Mouse (Mus musculus) C2C12 (cell line): ENCODE measurements around the gene Psph. TPM values are rescaled to one million over a fixed set of nuclear protein-coding genes. Genes with fewer than 3 reads are reported as not detected.
"Not testable (repeated sequence)": the region's sequence is repeated elsewhere in the genome, so short reads cannot be mapped to it uniquely, and the experiment has no call there.

Experiments
- H3K27me3 ChIP-seq: one replicate; pipeline ENCODE4 v1.6.1; 2011; ENCODE audit not compliant: control insufficient read depth, insufficient read depth, insufficient read length
- H3K36me3 ChIP-seq: one replicate; pipeline ENCODE4 v1.6.1; 2011; ENCODE audit not compliant: control insufficient read depth, insufficient read depth
- H3K4me3 ChIP-seq: one replicate; pipeline ENCODE4 v1.5.1; 2011; ENCODE audit warnings: mild to moderate bottlenecking, control low read depth; ENCODE audit not compliant: poor library complexity, insufficient read depth, severe bottlenecking
- H3K79me2 ChIP-seq: one replicate; pipeline ENCODE4 v1.6.1; 2011; ENCODE audit not compliant: control insufficient read depth, insufficient read depth
- H3K79me3 ChIP-seq: one replicate; pipeline ENCODE4 v1.6.1; 2011; ENCODE audit warnings: low read depth, control low read depth
- H3ac ChIP-seq: one replicate; pipeline ENCODE3; 2011; ENCODE audit warnings: low read depth; ENCODE audit not compliant: control insufficient read depth, insufficient read length
- CEBPB ChIP-seq: IDR thresholded peaks from one replicate; pipeline ENCODE4 v1.6.1; 2011; ENCODE audit warnings: low read depth, mild to moderate bottlenecking, control low read depth, moderate library complexity
- CTCF ChIP-seq: IDR thresholded peaks from one replicate; pipeline ENCODE4 v1.5.1; 2011; ENCODE audit not compliant: control insufficient read depth, insufficient read depth, insufficient read length
- FOSL1 ChIP-seq: IDR thresholded peaks from one replicate; pipeline ENCODE4 v1.8.0; 2011; ENCODE audit warnings: mild to moderate bottlenecking, low read length; ENCODE audit not compliant: poor library complexity, insufficient read depth, severe bottlenecking
- MAX ChIP-seq: IDR thresholded peaks from one replicate; pipeline ENCODE4 v1.6.1; 2011; ENCODE audit warnings: mild to moderate bottlenecking, control low read depth
- MYOD1 ChIP-seq: IDR thresholded peaks from one replicate; pipeline ENCODE4 v1.6.1; 2011; ENCODE audit warnings: low read depth; ENCODE audit not compliant: control insufficient read depth, insufficient read length
- MYOG ChIP-seq: IDR thresholded peaks from one replicate; pipeline ENCODE4 v1.6.1; 2011; ENCODE audit not compliant: control insufficient read depth, insufficient read length; ENCODE audit errors: extremely low read depth
- USF1 ChIP-seq: IDR thresholded peaks from one replicate; pipeline ENCODE4 v1.6.1; 2011; ENCODE audit warnings: low read depth, mild to moderate bottlenecking, control low read depth, moderate library complexity
- long read RNA-seq, 2 experiments: library from polyadenylated mRNA; unstranded; transcript quantifications; one replicate each; pipeline ENCODE4 v2.0.0; 2019 to 2020
- polyA plus RNA-seq: library from polyadenylated mRNA; unstranded; fragments of >200 nt; fragmentation: generic; extraction: Trizol; gene quantifications from one replicate; pipeline ENCODE4 v1.2.1, GENCODE M21; 2012; ENCODE audit warnings: missing spikeins

Gene Psph
- polyA plus RNA-seq: 131 TPM
- long read RNA-seq, experiment 1, transcript Psph-201 (8 exons, 1,733 nt): major isoform, 12 of 57 reads
- long read RNA-seq, experiment 1, partial matches to known transcripts: 36 of 57 reads
- long read RNA-seq, experiment 1, other reads (novel, unspliced or antisense): 9 of 57 reads
- long read RNA-seq, experiment 2, transcript Psph-201 (8 exons, 1,733 nt): major isoform, 41 of 81 reads
- long read RNA-seq, experiment 2, partial matches to known transcripts: 32 of 81 reads
- long read RNA-seq, experiment 2, other reads (novel, unspliced or antisense): 8 of 81 reads

- Histone ChIP-seq H3K79me2 (peaks cover 65% of the 10 kb centered on the region), H3ac (peak within 1 kb of the TSS; percentile 97), H3K36me3 (peaks cover 42% of the 10 kb centered on the region), H3K79me3 (peaks cover 46% of the 10 kb centered on the region), H3K4me3 (peak within 1 kb of the TSS; percentile 93), H3K27me3 (no peaks in the 10 kb centered on the region)
- peak; percentile 78 for TF ChIP-seq MAX
- no peak for TF ChIP-seq MYOD1
These were observed at the start of gene Psph for GRCm38 (mm10) chr5:129786818-129787790. Gene Psph (minus strand): TSS chr5:129787449.

DNA sequence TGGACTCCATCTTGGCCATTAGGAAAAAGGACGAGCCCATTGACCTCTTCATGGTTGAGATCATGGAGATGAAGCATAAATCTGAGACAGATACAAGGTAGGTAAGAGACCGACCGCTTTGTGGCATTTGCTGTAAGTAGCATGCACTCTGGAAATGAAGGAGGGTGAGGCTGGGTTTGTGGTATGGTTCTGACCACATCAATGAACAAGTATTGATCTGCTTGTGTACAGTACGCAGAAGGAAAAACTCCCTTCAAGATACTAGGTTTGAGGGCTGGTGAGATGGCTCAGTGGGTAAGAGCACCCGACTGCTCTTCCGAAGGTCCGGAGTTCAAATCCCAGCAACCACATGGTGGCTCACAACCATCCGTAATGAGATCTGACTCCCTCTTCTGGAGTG, 3.3 kb upstream of the Psph start:
- H3K27me3 ChIP-seq, H3ac ChIP-seq, H3K4me3 ChIP-seq: not testable (repeated sequence)
- H3K79me2 ChIP-seq: peaks cover 68% of the 10 kb centered on the region
- H3K79me3 ChIP-seq: peaks cover 45% of the 10 kb centered on the region
- peaks cover 66% of the 10 kb centered on the region for H3K36me3 ChIP-seq

GRCm38 (mm10) chr5:129787818-129788593, 757 bp upstream of the Psph start:
- Histone ChIP-seq H3K79me3 (peaks cover 47% of the 10 kb centered on the region), H3ac (peak overlapping the region; percentile 97), H3K79me2 (peaks cover 74% of the 10 kb centered on the region), H3K4me3 (peak overlapping the region; percentile 93), H3K36me3 (peaks cover 51% of the 10 kb centered on the region), H3K27me3 (no peaks in the 10 kb centered on the region)
- TF ChIP-seq MYOG: no peak
- TF ChIP-seq CTCF: no peak
- no peak for TF ChIP-seq USF1
- no peak for TF ChIP-seq CEBPB
- TF ChIP-seq MAX: no peak
- no peak for TF ChIP-seq MYOD1

DNA sequence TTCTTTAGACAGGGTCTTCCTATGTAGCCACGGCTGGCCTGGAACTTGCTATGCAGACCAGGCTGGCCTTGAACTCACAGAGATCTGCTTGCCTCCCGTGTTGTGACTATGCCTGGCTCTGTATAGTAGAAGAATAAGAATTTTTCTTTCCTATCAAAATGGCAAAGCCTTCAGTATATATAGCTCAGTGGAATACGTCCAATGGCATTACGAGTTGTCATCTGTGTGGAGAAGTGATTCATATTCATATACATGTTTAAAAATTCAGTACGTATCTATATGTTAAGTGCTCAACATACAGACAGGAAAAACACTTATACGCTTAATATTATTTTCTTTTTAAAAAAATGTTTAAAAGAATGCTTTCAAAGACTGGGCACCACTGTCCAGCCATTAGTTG, 1.1 kb downstream of the Psph start:
- Histone ChIP-seq H3K36me3 (peaks cover 33% of the 10 kb centered on the region), H3K4me3 (peak overlapping the region; percentile 93), H3K79me2 (peaks cover 56% of the 10 kb centered on the region), H3K27me3 (no peaks in the 10 kb centered on the region), H3ac (peak overlapping the region; percentile 83), H3K79me3 (peaks cover 38% of the 10 kb centered on the region)
- no peak for TF ChIP-seq USF1
- TF ChIP-seq MYOD1: no peak
- TF ChIP-seq CTCF: no peak
- TF ChIP-seq FOSL1: no peak

- Histone ChIP-seq H3K27me3 (no peaks in the 10 kb centered on the region), H3ac (no peak overlapping the region), H3K4me3 (no peak overlapping the region), H3K36me3 (peaks cover 26% of the 10 kb centered on the region), H3K79me2 (peaks cover 48% of the 10 kb centered on the region), H3K79me3 (peaks cover 34% of the 10 kb centered on the region)
- TF ChIP-seq MAX (no peak), USF1 (no peak), MYOG (no peak), CTCF (no peak), MYOD1 (no peak), FOSL1 (no peak), CEBPB (no peak)
These were observed 1.9 kb downstream of the Psph start for GRCm38 (mm10) chr5:129785235-129785870.

DNA sequence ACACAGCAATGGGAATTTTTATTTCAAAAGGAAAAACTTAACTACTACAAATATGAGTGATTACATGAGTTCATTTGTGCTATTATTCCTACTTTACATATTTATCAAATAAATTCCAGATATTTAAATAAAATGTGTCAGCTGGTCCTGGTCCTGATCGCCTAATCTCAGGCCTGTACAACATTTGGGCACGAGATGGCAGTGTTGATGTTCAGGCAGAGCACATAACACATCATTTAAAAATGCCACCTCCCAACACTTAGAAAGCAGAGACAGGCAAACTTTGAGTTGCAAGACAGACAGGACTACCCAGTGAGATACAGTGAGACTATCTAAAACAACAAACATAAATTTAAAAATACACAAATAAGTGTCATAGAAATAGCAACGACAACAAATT, 5.0 kb downstream of the Psph start:
- H3K79me2 ChIP-seq: peaks cover 17% of the 10 kb centered on the region
- no peaks in the 10 kb centered on the region for H3K27me3 ChIP-seq
- H3K36me3 ChIP-seq: no peaks in the 10 kb centered on the region
- no peak overlapping the region for H3ac ChIP-seq
- no peak overlapping the region for H3K4me3 ChIP-seq
- TF ChIP-seq MAX: no peak
- TF ChIP-seq MYOD1: no peak
- no peak for TF ChIP-seq CTCF
- TF ChIP-seq USF1: no peak
- no peak for TF ChIP-seq FOSL1
- no peak for TF ChIP-seq MYOG
- TF ChIP-seq CEBPB: no peak
- H3K79me3 ChIP-seq: peaks cover 3% of the 10 kb centered on the region
